Mouse (Mus musculus) liver, embryonic 18 days (tissue): Measurements from ENCODE around the gene 1700056E22Rik. TPM values are rescaled to one million over a fixed set of nuclear protein-coding genes. Genes with fewer than 3 reads are reported as not detected.

Source experiments
- polyA plus RNA-seq: library from polyadenylated mRNA; depleted of rRNA; stranded (reverse); fragments of >200 nt; gene quantifications from 2 replicates; pipeline ENCODE4 v1.2.3, GENCODE M21; 2012; rRNA removed

The 1700056E22Rik gene
- 0.56 and 0.64 TPM in 2 replicates for polyA plus RNA-seq

DNA sequence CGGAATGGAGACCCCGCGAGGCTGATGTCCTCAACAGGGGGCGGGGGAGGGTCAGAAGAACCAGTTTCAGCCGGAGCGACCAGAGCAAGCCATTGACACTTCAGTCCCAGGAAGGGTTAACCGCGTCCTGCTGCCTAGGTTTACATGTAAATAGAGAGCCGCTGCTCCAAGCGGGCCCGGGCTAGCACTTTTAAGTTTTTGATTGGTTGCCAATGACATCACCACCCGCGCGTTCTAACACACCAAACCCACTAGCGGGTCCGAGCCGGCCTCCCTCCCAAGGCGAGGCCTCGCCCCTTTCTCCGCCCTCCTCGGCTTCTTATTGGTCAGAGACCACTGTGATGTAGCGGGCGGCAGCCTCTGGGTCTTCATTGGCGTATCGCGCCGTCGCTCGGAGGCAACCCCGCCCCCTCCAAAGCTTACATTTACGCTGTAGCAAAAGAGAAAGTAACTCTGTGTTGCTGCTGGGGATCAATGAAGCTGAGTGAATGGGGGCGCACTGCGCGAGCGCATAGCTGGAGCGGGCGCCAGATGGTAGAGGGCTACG is at the start of gene 1700056E22Rik:
Gene 1700056E22Rik, minus strand, starts transcription at position 291 of the 547 bp plus-strand sequence.

DNA sequence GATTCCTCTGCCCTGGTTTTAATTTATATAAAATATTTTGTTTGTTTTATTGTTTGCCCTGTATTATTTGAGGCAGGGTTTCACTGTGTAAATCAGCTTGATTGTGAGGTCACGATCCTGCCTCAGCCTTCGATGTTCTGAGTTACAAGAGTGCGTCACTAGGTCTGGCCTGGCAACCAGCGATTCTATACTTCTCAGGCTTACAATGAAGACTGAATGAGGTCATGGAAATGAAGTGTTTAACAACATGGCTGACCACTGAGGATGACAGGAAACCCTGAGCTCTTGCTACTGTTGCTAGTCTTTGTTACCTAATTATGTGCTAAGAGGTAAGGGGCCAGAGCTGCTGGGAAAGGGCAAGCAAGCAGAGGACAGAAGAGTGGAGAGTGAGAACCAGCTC is 21.0 kb downstream of the 1700056E22Rik start, which contains the start of gene Dusp10:
Gene Dusp10, plus strand, starts transcription at position 197 of the 400 bp plus-strand sequence.

Other genes starting within 250 kb of the 1700056E22Rik start
- 3.1 and 3.2 TPM in 2 replicates for gene Dusp10, start 21.0 kb downstream of the 1700056E22Rik start, polyA plus RNA-seq